Mouse (Mus musculus) B cell, adult 2 months (primary cell): Measurements from ENCODE around the gene Sema4d.

Experiments
- DNase-seq, 2 experiments: peaks; one replicate each; pipeline ENCODE4 v3.0.0; 2022

Sema4d gene

DNA sequence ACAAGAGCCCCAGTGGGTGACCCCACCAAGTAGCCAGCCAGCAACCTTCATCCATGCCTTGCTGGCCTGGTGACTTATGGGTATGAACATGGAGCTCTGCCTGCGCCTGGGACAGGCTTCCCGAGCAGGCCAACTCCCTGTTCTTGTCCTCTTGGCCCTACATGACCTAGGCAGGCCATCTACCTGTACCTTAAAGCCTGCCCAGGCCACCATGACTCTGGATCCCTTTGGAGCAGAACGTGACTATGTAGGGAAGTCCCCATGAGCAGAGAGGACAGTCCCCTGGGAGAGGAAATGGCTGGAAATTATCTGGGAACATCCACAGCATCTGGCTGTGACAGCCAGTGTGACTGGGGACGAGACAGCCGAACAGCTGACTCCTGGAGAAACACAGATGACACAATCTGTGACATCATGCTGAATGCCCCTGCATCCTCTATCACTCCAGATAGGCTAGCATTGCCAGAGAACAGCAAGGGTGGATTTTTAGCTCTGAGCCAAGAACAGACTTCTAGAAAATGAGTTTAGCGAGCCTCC, 15.7 kb downstream of the Sema4d start:
- DNase-seq, result no peak

DNA sequence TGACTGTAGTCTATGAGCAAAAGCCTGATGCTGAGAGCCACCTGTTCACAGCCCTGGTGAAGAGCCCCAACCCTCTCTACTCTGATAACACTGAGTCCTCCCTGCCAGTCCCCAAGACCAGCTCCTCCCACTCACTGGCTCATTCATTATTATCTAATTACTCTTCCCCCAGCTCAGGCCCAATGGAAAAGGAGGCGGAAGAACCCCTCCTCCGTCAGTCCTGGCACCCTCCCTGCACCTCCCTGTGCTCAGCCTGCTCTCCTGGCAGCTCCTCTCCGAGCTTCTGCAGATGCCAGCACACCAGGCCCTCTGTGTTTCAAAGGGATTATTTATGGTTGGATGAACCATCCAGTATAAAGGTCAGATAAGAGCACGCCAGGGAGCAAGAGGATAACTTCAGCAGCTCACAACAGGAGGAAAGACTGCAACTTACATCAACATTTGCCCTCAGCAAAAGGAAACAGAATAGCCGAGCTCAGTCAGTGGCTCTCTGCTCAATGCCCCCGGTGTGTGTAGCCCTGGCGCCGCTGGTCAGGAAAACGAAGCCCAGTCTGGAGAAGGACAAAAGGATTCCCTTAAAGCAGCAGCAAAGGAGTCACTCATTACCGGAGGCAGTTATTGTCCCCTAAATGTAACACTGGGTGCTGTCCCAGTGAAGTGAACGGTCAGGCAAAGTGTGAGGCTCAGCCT, 16.4 kb downstream of the Sema4d start:
- DNase-seq, result no peak

DNA sequence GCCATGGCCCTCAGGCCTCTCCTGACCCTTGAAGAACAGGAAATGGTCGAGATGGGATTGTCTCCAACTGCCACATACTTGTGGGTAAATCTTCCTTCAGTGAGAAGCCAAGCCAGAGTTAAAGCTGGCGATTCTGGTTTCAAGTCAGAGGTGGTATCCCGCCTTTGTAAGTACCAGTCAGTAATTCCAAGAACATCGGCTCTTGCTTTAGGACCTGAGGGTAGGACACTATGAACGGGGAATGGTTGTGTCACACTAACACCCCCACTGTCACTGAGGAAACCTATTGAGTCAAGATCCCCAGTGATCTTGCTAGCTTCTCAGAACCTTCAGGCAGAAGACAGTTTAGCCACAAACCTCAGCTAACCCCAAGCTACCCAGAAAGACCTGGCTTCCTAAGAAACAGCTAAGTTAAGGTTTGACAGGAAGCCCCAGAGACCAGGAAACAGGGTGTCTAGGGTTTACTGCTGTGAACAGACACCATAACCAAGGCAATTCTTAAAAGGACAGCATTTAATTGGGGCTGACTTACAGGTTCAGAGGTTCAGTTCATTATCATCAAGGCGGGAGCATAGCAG, 17.3 kb downstream of the Sema4d start:
- DNase-seq, result no peak

DNA sequence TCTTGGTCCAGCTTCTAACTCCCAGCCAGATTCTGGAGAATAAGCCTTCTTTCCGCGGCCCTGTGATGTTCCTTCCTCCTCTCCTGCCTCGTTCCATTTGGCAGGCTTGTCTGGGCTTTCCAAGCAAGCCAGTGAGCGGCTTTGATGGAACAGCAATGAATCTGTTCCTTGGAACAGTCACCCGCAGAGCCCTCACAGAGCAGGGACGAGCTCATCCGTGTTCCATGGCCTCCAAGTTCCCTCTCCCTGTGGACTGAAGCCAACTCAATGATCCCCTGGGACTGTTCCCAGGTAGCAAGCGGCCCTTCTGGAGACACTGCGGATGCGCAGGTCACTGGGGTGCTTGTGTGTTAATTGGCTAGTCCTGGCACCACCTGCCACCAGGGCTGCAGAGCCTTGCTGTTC, 21.7 kb downstream of the Sema4d start:
- DNase-seq, result no peak

DNA sequence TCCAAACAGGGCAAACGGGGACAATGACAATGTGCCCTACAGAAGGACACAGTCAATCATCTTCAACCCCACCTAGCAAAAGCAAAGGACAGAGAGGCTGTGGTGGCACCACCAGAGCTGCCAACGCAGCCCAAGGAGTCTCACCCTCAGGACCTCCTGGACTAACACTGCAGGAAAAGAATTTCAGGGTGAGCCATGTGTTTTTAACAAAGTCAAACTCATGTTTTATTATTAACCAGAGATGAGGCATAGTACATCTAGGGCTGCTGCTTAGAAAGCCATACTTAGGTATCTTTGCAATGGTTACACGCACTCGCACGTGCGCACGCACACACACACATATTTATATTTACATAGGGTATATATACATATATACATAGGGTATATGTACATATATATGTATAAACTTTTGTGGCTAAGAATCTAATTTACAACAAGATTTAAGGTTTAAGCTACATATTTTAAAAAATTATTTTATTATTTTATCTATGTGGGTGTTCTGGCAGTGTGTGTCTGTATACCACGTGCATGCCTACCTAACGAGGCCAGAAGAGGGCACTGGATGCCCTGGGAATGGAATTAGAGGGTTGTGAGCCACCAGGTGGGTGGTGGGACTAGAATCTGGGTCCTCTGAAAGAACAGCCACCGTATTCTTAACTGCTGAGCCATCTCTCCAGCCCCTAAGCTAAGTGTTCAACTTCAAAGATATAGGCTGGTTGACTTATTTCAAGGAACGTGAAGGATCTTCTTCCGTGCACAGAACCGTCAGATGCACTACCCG, 22.7 kb downstream of the Sema4d start:
- no peak for DNase-seq

DNA sequence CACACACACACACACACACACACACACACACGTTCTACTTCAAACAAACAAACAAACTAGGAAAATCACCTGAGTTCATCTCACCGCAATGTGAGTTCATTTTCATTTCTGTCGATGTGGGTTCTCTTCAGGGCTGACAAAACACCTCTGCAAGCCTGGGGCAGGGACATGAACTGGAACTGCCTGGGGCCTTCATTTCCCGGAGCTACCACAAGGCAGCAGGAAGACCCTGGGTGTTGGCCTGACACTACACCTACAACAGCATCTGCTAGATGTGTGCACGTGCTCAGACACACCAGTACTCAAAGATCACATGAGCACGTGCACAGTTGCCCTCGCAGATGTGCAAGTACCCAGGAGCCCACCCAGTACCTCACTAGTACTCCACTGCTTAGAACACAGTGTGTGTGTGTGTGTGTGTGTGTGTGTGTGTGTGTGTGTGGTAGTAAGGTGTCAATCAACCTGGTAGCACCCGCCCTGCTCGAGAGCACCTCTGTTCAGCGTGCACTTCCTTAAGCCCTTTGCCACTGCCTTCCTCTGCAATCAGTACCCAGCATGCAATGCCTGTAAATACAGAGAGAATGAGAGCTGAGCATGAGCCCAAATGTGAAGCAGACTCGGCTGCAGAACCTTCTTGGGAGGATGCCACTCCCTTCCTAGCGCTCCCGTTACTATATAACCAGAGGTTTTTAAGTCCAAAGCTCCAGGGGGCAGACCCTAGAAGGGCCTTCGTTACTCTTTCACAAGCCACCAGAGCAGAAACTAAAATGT, 25.4 kb downstream of the Sema4d start:
- DNase-seq, result peak; percentile 70 to 74

DNA sequence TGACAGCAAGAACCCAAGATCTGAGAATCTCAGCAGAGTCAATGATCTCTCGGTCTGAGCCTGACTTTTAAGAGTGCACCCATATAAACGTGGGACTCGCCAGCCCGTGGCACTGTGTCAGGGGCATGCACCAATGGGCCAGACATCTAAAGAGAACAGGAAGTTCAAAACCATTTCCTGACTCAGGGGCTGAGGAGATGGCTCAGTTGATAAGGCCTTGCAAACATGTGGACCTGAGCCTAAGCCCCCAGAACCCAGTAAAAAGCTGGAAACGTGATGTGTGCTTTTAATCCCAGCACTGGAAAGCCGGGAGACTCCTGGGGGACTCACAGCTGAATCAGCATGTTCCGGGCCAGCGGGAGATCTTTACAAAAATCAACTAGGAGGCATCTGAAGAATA, 26.0 kb downstream of the Sema4d start:
- peak; percentile 79 to 82 for DNase-seq

DNA sequence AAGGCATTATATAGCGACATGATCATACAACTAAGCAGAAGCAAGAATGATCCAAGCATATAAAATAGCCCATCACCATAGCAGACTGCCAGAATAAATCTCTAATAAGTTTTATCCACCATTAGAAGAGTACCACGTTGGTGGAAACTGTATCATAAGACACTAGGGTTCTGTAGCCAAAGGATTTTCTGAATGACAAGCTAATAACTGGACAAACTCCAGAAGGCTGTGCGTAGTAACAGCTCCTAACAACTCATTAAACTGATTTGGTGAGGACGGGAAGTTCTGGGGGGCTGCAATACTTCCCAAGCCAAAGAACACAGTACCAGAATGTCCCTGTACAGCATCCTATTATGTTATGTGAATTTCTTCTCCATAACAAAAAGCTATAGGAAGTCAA, 26.8 kb downstream of the Sema4d start:
- DNase-seq, result no peak

DNA sequence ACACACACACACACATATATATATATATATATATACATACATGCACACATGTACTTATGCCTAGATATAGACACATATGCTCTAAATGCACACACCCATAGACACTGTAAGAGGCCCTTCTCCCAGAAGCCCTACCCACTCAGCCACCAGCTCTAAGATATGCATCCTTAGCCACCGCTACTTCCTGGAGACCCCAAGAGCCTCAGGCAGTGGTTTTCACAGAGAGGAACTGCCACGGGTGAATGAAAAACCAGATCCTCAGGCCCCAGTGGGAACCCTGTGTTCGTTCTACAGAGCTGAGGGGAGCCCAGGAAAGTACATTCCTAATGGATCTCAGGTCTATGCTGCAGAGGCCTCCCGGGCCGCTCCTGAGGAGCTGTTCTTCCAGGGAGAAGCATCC, 28.2 kb downstream of the Sema4d start:
- peak in 1 of 2 experiments; percentile 40 for DNase-seq

DNA sequence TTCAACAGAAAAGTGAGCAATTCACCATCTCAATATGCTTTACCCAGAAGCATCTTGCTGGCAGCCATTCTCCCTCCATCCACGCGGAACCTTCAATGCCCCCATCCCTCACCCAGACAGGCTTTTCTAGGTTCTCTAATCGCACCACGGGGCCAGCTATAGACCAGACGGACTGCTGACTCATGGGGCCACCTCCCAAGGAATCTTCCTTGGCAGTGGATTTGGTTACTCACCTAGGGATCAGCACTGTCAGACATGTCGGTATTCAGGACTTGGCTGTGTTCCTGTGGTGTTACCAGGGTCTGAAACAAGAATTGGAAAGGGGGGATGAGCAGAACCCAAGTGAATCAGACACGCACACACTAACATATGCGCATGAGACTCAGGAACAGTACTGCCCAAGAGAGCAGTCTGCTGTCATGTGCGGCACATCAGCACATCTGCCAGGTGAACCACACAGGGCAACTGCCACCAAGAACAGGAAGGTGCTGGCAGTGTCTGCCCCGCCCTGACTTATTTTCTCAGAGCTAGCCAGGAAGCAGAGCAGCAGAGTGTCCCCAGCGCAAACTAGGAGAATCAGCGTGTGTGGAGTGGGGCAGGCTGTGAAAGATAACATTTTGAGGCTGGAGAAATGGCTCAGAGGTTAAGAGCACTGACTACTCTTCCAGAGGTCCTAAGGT, 30.4 kb downstream of the Sema4d start:
- DNase-seq, result peak; percentile 65 to 70

DNA sequence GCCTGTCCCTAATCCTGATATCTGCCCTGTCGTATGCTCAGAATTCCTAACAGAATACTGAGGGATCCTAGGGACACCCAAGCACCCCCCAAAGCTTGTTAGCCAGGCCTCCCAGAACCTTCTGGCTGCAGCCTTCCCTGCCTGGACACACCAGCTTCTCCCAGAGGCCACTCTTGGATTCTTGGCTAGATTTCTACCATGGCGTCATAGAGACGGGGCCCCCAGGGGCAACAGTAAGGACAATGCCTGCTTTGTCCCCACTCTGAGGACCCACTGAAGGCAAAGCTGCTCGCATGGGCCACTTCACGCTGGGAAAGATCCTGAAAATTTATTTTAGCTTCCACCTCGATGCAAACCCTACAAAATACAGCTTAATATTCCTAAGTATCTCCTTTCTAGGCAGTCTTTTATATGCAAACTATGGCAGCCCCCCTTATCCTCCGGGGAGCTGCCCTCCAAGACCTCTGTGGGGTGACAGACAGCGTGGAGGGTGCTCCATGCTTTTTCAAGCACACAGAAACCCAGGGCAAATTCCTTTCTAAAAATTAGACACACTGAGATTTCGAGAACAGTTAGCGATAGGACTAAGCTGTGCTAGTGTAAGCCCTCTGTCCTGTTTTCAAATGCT, 32.2 kb downstream of the Sema4d start:
- DNase-seq, result no peak

DNA sequence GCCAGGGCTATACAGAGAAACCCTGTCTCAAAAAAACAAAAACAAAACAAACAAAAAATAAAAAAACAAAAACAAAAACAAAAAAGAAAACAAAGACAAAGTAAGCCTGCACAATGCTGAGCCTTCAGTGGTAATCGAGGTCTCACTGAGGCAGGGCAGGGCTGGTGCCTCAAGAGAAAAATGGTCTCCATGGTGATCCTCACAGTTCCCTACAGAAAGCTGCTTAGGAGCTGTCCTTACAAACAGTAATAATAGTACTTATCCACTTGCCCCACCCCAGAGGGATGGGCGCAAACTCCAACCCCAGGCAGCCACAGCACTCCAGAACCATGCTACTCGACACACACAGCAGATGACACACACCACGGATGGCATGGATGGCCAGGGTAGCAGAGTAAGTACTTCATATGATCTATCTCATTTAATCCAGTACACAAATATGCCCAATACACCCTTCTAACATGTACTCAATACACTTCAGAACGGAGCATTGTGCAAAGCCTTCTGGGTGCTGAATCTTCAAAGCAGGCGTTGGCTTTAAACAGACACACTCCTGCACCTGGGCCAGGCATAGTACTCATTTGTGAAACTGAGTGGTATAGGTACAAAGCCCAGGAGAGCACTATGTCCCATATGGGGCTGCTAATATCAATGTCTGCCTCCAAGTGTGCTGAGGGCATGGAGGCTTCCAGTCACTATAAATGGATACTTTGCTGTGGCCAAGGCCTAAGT, 34.1 kb downstream of the Sema4d start:
- no peak for DNase-seq

DNA sequence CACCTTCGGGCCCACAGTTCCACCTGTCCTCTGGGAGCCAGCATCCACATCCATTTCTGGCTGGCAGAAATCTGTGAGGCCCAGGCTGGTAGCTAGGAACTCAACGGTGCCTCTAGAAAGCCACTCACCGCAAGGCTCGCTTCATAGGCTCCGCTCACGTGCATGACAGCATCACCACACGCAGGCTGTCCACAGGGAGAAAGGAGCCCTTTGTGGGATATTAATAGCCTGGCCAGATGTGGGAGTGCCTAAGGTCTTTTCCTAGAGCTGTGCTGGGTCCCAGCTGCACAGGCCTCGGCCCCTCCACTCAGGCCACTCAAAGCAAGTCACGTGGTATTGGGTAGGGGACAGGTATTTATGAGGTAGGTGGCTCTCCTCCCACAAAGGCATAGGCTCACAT, 35.1 kb downstream of the Sema4d start:
- DNase-seq, result peak; percentile 62 to 66

DNA sequence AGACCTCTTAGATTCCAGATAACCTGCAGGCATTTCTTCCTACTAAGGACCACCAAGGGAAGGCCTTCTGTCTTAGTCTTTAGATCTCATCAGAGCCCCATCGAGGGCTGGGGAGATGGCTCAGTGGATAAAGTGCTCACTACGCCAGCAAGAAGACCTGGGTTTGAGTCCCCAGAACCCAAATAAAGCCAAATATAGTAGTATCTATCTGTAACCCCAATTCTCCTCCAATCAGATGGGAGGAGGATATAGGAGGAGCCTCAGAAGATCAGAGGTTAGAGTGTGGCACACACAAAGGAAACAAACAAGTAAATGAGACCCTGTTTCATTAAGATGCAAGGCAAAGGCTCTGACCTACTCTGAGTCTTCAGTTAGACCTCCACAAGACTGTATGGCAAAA, 36.4 kb downstream of the Sema4d start:
- DNase-seq, result no peak

DNA sequence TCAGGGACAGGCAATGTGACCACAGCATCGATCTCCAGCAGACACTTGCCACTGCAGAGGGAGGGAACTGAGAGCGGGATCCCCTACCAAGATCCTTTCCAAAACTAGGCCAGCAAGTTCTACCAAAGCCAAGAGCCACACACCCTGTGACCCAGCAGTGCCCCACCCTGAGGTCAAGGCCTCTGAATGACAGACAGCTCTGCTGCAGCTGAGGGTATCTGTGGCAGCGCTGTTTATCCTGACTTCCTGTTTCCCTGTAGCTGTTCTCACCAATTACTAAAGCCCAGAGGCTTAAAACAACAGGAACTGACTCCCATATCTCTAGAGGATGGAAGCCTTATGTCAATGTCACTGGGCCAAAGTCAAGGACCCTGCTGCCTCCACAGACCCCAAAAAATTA, 37.0 kb downstream of the Sema4d start:
- DNase-seq, result peak; percentile 52 to 58

DNA sequence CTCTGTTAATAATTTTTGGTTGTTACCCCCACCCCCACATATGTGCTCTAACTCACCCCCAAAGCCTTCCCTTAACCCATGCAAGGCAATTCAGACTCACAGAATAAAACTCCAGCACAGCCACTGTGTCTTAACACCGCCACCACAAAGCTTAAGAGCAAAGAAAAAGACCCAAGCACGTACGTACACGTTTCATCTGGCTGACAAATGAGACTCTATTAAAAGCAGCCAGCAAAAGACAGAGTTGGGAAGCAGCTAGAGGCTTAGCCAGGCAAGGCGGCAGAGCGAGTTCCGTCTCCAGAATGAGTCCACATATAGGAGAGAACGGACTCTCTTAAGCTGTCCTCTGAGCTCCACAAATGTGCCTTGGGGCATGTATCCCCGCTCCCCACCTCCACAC, 37.5 kb downstream of the Sema4d start:
- DNase-seq, result no peak

DNA sequence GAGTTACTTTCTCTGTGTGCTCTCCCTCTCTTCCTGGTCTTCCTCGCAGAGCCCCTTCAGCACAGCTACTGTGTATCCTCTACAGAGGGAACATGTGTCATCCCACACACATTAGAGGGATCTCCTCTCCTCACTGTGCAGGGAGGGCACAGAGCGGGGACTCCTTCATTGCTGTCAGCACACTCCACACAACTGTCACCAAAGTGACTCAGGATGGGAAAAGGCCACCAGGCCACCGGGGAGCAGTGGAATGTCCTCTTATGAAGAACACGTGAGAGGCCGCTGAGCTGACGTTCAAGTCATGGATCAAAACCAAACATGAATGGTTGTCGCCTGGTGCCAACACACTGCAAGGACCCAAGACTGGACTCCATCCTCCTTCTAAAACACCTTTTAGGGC, 38.0 kb downstream of the Sema4d start:
- no peak for DNase-seq

DNA sequence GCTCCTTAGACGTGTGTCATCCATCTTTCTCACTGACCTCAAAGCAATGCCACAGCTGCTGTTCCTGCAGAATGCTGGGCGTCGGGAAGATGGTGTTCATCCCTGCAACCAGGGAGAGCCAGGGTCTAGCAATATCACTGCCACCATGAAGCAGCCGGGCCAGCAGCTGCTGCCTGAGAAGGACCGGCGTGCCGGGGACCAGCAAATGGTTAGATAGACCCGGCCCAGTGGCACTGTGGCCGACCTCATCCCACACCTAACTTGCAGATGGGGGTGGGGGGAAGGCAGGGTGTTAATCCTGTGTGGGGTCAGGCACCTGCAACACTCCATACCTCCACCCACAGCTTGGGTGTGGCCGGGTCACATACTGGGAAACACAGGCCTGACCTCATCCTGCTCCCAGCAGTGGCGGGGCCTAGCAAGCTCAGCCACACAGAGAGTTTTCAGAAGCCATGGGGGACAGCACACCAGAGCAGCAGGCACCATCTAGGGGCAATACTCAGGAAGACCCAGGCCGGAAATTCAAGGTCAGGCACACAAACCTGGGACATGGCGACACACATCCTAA, 38.9 kb downstream of the Sema4d start:
- no peak for DNase-seq

DNA sequence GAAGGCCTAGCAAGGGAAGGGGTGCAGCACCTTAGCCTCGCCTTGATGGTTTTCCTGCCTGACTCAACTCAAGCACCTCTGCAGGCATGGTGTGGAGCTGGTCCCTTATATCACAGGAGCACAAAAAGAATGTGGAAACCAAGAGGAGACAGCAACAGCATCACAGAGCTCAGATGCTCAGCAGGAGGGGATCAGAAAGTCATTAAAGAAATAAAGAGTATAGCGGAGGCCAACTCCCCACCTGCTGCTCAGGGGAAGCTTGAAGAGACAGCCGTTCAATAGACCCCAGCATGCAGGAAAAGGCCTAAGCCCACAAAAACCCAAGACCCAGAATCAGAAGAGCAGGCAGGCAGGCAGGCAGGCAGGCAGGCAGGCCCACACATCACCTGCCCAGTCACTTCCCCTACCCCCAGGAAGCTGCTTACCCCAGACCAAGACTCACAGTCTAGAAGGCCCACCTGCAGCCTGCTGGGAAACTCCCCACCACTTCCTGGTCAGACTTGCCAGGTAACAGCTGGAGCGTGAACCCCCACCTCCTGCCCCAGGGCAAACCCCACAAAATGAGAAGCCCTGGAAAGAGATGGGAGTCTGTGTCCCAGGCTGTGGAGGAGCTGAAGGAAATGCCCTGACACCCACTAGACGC, 39.6 kb downstream of the Sema4d start:
- DNase-seq, result peak; percentile 81 to 86

DNA sequence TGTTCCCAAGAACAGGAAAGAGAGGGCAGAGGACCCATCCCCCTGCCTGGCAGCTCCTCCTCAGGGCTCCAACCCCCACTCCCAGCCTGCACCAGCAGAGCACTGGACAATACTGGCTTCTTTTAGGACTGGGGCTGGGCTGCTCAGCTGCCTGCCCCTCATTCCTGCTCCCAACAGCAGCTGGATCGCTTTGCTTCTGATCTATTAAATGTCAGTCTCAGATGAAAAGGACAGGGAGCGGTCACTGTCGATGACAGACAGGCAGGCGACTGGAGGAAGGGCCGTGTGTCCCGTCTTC, 40.4 kb downstream of the Sema4d start:
- no peak for DNase-seq
